Mouse (Mus musculus): ENCODE measurements around the gene Gm45140.

The Gm45140 gene

DNA sequence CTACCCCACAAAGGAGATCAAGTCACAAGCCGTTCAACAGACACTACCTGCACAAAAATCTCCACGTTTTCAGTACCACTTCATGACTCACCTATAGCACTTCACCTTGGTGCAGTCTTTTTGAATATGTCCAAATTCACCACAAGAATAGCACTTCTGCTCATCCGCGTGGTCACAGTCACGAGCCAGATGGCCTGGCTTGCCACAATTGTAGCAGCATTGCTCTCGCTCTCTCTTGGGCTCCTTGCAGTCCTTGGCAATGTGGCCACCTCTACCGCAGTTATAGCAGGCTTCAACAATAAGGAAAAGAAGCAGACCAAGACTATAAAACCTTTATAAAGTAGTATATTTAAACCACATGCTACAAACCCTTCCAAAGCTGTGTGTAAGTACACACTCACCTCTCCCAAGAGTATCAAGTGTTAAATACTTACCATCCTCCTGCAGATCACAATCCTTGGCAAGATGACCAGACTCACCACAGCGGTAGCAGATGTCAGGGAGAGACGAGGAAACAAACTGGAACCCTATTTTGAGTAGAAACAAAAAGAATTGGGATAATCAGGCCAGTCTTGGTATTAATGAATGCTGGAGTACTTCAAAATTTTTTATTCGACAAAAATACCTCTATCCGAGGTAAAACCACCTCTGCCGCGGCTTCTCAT is 9.6 kb upstream of the Gm45140 start:
- DNase-seq (ENCODE audit: low read depth, low spot score) = no peak

- peak; percentile 78 for DNase-seq (ENCODE audit: low read depth, low spot score)
Observed at GRCm38 (mm10) chr6:87842254-87842653, 6.7 kb upstream of the Gm45140 start.

- DNase-seq (ENCODE audit: low read depth, low spot score) = peak; percentile 61
Observed at GRCm38 (mm10) chr6:87841635-87842034, 6.0 kb upstream of the Gm45140 start.

DNA sequence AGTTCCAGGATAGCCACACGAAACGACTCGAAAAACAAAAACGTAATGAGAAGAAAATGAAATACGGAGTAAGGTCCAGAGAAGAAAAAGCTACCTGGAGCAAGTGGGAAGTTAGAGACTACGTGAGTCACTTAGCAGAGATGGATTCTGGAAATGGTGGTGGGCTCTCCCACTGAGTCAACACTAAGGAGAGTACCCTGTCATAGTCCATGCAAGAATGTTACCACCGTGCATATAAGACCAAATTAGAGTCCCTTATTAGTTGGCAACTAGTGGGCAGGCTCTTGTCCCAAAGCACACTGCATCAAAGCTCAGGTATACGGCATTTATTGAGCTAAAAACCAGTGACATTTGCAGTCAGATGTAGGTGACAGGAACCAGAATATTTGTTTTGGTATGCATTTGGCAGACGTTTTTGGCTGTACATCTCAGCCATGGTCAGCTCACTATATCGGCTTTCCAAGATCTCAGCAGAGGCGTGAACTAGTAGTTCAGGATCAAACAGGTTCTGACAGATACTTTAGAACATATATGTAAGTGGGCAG is 4.3 kb upstream of the Gm45140 start:
- DNase-seq (ENCODE audit: low read depth, low spot score) = peak; percentile 32

DNA sequence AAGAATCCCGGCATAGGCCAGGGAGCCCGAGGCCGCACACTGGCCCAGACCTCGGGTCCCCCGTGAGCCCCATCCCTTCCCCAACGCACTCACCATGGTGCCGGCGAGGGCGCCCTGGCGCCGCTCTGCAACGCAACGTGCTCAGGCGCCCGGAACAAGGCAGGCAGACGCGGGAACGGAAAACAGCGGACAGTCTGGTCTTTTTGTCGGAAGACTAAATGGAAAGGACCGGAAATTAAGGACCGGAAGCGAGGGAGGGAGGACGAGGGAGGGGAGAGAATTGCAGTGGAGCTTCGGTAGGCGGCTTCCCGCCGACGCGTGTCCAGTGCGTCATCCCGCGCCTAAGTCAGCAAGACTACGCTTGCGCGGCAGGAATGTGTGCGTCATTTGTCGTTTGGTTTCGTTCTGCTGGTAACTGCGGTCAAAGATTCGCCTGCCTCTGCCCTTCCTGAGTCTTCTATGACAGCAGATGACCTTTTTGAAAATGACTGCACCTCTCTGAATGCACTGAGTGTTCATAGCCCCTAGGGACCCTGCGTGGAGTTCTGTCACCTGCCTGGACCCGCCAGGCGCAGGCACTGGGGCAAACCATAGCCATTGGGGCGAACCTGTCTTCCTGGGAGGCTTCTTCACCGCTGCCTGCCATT is 3.1 kb upstream of the Gm45140 start, which contains the start of gene Isy1:
Gene Isy1 (minus strand): TSS at position 248 of the 647 bp plus-strand sequence.
- peak; percentile 99 for DNase-seq (ENCODE audit: low read depth, low spot score)

DNA sequence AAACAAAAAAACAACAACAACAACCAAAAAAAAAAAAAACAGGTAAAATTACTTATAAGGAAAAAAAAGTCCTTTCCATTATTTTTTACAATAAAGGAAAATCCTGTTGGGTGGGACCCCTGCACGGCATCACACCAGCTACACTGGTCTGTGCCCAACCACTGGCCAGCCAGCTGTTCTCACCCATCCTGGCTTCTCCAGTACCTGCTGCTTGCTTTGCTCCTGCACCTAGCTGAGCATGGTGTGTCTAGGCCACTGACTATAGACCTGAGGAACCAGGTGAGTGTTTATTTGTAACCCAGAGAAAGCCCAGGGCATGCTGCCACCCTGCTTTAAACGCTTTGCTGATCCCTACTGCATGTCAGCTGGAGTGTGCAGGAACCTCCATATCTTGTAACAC is 15.2 kb downstream of the Gm45140 start:
- DNase-seq (ENCODE audit: low read depth, low spot score) = no peak

DNA sequence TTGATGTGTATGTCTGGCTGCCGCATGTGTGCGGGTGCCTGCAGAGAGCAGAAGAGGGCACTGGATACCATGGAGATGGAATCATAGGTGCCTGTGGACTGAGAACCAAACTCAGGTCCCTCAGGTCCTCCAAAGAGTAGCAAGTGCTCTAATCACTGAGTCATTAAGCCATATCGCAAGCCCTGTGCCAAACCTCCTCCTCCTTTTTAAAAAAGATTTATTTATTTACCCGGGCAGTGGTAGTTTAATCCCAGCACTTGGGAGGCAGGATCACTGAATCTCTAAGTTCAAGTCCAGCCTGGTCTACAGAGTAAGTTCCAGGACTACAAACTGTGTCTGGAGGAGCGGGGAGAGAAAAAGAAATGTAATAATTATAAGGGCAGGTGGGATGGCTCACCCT is 21.1 kb downstream of the Gm45140 start:
- no peak for DNase-seq (ENCODE audit: low read depth, low spot score)

- DNase-seq (ENCODE audit: low read depth, low spot score) = peak; percentile 56
Observed at GRCm38 (mm10) chr6:87812656-87813055, 22.9 kb downstream of the Gm45140 start.

- DNase-seq (ENCODE audit: low read depth, low spot score) = peak; percentile 98
Observed at GRCm38 (mm10) chr6:87811675-87812338, 23.8 kb downstream of the Gm45140 start, which contains the start of gene Rab43. Rab43 (minus strand) TSS chr6:87812164.

DNA sequence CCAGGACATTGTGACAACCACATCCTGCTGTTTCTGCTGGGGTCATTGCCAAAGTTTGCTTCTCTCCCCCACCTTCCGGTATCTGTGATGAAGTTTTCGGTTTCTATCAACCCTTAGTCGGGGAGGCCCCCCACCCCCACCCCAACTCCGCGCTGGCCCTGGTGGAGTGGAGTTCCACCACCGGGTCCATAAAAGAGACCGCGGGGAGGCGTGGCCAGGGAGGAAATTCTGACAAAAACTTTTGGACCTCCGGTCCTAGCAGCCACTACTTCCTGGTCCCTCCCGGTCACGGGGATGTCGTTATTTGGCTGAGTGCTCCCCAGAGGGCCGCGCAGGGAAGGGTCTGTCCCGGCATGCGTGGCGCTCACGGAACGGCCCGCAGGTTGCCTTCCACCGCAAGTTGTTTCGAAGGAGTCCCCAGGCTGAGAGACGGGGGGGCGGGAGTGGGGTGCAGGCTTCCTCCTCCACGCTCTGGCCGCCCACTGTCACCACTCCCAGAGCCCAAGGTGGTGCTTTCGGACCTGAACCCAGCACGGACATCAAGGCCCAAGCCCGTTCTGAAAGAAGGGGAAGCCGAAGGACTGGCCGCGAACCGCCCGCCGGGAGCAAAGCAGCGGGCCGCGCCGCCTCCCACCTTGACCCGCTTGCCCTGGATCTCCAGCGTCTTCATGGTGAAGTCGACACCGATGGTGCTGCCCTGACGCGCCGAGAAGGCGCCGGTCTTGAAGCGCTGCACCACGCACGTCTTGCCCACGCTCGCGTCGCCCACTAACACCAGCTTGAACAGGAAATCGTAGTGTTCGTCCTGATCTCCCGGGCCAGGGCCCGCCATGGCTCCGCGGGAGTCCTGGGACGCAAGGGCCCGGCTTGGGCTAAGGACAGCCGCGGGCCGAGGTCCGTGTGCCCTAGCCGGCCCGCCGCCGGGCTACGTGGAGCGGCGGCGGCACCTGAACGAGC is 24.6 kb downstream of the Gm45140 start:
- peak; percentile 83 for DNase-seq (ENCODE audit: low read depth, low spot score)

DNA sequence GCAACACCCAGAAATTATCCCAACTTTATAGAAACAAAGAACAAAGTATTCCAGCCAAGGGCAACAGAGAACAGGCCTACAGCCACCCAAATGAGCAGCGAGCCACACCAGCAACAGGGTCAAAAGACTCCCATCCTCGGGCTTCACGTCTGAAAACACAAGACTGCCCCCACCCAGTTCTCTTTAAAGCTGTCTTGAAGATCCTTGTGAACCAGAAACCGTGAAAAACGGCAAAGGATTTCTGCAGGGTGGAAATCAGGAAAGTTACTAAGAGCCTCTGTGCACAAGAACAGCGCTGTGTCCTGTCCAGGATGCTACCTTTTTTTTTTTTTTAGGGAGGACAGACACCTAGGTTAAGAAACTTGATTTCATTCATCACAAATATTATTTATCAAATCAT is 25.3 kb downstream of the Gm45140 start:
- no peak for DNase-seq (ENCODE audit: low read depth, low spot score)

DNA sequence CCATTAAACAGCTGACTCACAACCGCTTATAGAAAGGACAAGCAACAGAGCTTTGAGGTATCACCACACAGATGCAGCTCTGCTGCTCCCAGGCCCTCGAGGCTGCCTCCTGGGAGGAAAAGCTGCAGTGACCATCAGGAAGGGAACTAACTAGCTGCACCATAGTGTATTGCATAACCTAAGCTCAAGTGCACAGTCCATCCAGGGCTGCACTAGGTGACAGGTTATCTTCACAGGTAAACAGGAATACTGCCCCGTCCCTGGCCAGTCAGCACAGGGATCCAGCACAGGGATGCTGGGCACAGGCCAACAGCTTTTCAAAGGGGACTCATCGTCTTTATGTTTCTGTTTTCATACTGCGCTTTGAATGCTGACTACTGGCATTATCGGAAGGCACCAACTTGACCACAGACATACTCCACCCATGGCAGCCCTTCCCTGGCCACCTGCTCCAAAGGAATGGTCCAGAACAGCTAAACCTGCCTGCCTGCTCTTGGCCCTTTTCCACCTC is 25.9 kb downstream of the Gm45140 start:
- DNase-seq (ENCODE audit: low read depth, low spot score) = peak; percentile 24

DNA sequence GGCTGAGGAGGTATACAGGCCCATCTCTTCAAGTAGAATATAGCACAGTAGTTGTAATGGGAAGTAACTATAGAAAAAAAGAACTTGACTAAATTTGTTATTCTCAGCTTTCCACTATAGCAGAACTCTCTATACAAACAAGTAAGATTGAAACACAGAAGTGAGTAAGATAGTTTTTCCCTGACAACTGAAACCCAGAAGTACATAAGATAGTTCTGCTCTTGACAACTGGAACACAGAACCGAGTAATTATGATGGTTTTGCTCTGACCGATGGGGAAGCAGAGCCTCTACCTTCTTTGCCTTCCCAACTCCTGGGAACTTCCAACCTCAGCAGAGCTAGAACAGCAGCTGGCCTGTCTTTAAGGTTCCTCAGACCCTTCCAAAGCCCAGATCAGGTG is 26.5 kb downstream of the Gm45140 start:
- DNase-seq (ENCODE audit: low read depth, low spot score) = no peak

GRCm38 (mm10) chr6:87808521-87808920 is 27.1 kb downstream of the Gm45140 start:
- DNase-seq (ENCODE audit: low read depth, low spot score) = no peak

DNA sequence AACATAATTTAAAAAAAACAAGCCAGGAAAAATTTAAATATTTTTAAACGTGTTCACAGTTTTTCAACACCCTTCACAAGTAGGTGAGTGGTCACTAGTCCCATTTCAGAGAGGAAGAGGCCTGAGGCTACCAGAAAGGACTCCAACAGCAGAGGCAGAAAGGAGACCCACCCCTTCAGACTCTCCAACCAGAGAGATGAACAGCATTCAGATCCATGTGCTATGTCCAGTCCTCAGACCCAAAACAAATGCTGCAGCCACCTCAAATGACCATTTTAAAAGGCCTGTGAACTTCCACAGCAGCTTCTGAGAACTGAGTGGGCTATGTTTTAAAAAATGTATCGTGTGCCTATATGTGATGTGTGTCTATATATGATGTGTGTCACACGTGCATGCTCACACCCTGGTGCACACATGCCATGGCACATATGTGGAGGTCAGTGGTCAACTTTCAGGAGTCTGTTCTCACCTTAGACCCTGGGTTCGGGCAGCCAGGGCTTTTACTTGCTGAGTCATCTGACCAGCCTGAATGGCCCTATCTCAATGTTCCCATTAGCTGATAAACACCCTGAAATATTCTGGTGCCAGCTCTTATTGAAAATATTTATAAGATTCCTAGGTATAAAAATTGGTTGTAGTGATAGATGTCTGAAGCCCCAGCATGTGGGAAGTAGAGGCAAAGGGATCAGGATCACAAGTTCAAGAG is 27.7 kb downstream of the Gm45140 start:
- DNase-seq (ENCODE audit: low read depth, low spot score) = no peak

- DNase-seq (ENCODE audit: low read depth, low spot score) = no peak
Observed at GRCm38 (mm10) chr6:87806857-87807256, 28.7 kb downstream of the Gm45140 start.

GRCm38 (mm10) chr6:87806028-87806427 is 29.6 kb downstream of the Gm45140 start:
- DNase-seq (ENCODE audit: low read depth, low spot score) = peak; percentile 33

GRCm38 (mm10) chr6:87805448-87805847 is 30.1 kb downstream of the Gm45140 start:
- DNase-seq (ENCODE audit: low read depth, low spot score) = no peak

- DNase-seq (ENCODE audit: low read depth, low spot score) = no peak
Observed at GRCm38 (mm10) chr6:87804886-87805285, 30.7 kb downstream of the Gm45140 start.

- DNase-seq (ENCODE audit: low read depth, low spot score) = no peak
Observed at GRCm38 (mm10) chr6:87804036-87804435, 31.6 kb downstream of the Gm45140 start.

All from 3T3-L1 (cell line).